Mouse (Mus musculus): ENCODE data around the gene Copb1.

Copb1 gene

GRCm38 (mm10) chr7:114232982-114233381 lies 21.5 kb downstream of the Copb1 start:
- in situ Hi-C loops (cut with MboI; ENCODE audit: low pct_unique_long_range_greater_than_20kb in 1 of 2, low sequenced_read_pairs in 2 of 2, unreplicated experiment in 1 of 2), result no loop called here

- in situ Hi-C loops (cut with MboI; ENCODE audit: low pct_unique_long_range_greater_than_20kb in 1 of 2, low sequenced_read_pairs in 2 of 2, unreplicated experiment in 1 of 2), result no loop called here
Observed at GRCm38 (mm10) chr7:114231857-114232256, 22.7 kb downstream of the Copb1 start.

GRCm38 (mm10) chr7:114226521-114226920 lies 28.0 kb downstream of the Copb1 start:
- in situ Hi-C loops (cut with MboI; ENCODE audit: low pct_unique_long_range_greater_than_20kb in 1 of 2, low sequenced_read_pairs in 2 of 2, unreplicated experiment in 1 of 2), result no loop called here

GRCm38 (mm10) chr7:114220433-114220832 lies 34.1 kb downstream of the Copb1 start:
- in situ Hi-C loops (cut with MboI; ENCODE audit: low pct_unique_long_range_greater_than_20kb in 1 of 2, low sequenced_read_pairs in 2 of 2, unreplicated experiment in 1 of 2), result loop anchor here in 1 of 2 experiments (25.0 kb wide), 1 partner anchor 158 kb away; no protein-coding TSS in a partner anchor

GRCm38 (mm10) chr7:114216908-114217307 lies 37.6 kb downstream of the Copb1 start:
- in situ Hi-C loops (cut with MboI; ENCODE audit: low pct_unique_long_range_greater_than_20kb in 1 of 2, low sequenced_read_pairs in 2 of 2, unreplicated experiment in 1 of 2), result loop anchor here in 1 of 2 experiments (25.0 kb wide), 1 partner anchor 155 kb away; no protein-coding TSS in a partner anchor

- in situ Hi-C loops (cut with MboI; ENCODE audit: low pct_unique_long_range_greater_than_20kb in 1 of 2, low sequenced_read_pairs in 2 of 2, unreplicated experiment in 1 of 2), result loop anchor here in 1 of 2 experiments (25.0 kb wide), 1 partner anchor 152 kb away; no protein-coding TSS in a partner anchor
Observed at GRCm38 (mm10) chr7:114214385-114214784, 40.1 kb downstream of the Copb1 start.

- in situ Hi-C loops (cut with MboI; ENCODE audit: low pct_unique_long_range_greater_than_20kb in 1 of 2, low sequenced_read_pairs in 2 of 2, unreplicated experiment in 1 of 2), result loop anchor here in 1 of 2 experiments (25.0 kb wide), 1 partner anchor 151 kb away; no protein-coding TSS in a partner anchor
Observed at GRCm38 (mm10) chr7:114213537-114213936, 41.0 kb downstream of the Copb1 start.

- in situ Hi-C loops (cut with MboI; ENCODE audit: low pct_unique_long_range_greater_than_20kb in 1 of 2, low sequenced_read_pairs in 2 of 2, unreplicated experiment in 1 of 2), result loop anchor here in 1 of 2 experiments (25.0 kb wide), 1 partner anchor 148 kb away; no protein-coding TSS in a partner anchor
Observed at GRCm38 (mm10) chr7:114210618-114211017, 43.9 kb downstream of the Copb1 start.

- in situ Hi-C loops (cut with MboI; ENCODE audit: low pct_unique_long_range_greater_than_20kb in 1 of 2, low sequenced_read_pairs in 2 of 2, unreplicated experiment in 1 of 2), result loop anchor here in 1 of 2 experiments (25.0 kb wide), 1 partner anchor 148 kb away; no protein-coding TSS in a partner anchor
Observed at GRCm38 (mm10) chr7:114209841-114210240, 44.7 kb downstream of the Copb1 start.

- in situ Hi-C loops (cut with MboI; ENCODE audit: low pct_unique_long_range_greater_than_20kb in 1 of 2, low sequenced_read_pairs in 2 of 2, unreplicated experiment in 1 of 2), result loop anchor here in 1 of 2 experiments (25.0 kb wide), 1 partner anchor 141 kb away; no protein-coding TSS in a partner anchor
Observed at GRCm38 (mm10) chr7:114203491-114204359, 50.8 kb downstream of the Copb1 start.

GRCm38 (mm10) chr7:114202972-114203404 lies 51.5 kb downstream of the Copb1 start:
- in situ Hi-C loops (cut with MboI; ENCODE audit: low pct_unique_long_range_greater_than_20kb in 1 of 2, low sequenced_read_pairs in 2 of 2, unreplicated experiment in 1 of 2), result loop anchor here in 1 of 2 experiments (25.0 kb wide), 1 partner anchor 141 kb away; no protein-coding TSS in a partner anchor

GRCm38 (mm10) chr7:114200651-114201050 lies 53.9 kb downstream of the Copb1 start:
- in situ Hi-C loops (cut with MboI; ENCODE audit: low pct_unique_long_range_greater_than_20kb in 1 of 2, low sequenced_read_pairs in 2 of 2, unreplicated experiment in 1 of 2), result loop anchor here in 1 of 2 experiments (25.0 kb wide), 1 partner anchor 138 kb away; no protein-coding TSS in a partner anchor

GRCm38 (mm10) chr7:114199428-114200110 lies 54.9 kb downstream of the Copb1 start:
- in situ Hi-C loops (cut with MboI; ENCODE audit: low pct_unique_long_range_greater_than_20kb in 1 of 2, low sequenced_read_pairs in 2 of 2, unreplicated experiment in 1 of 2), result loop anchor here (5.0 to 25.0 kb wide), 3 partner anchors 137 to 437 kb away; partner anchors contain the start of gene Spon1 (in 1 of the 2)

GRCm38 (mm10) chr7:114198252-114198651 lies 56.3 kb downstream of the Copb1 start:
- in situ Hi-C loops (cut with MboI; ENCODE audit: low pct_unique_long_range_greater_than_20kb in 1 of 2, low sequenced_read_pairs in 2 of 2, unreplicated experiment in 1 of 2), result loop anchor here in 1 of 2 experiments (5.0 to 25.0 kb wide), 2 partner anchors 141 to 436 kb away; partner anchors contain the start of gene Spon1

- in situ Hi-C loops (cut with MboI; ENCODE audit: low pct_unique_long_range_greater_than_20kb in 1 of 2, low sequenced_read_pairs in 2 of 2, unreplicated experiment in 1 of 2), result loop anchor here in 1 of 2 experiments (5.0 to 25.0 kb wide), 2 partner anchors 139 to 434 kb away; partner anchors contain the start of gene Spon1
Observed at GRCm38 (mm10) chr7:114196588-114196987, 57.9 kb downstream of the Copb1 start.

- in situ Hi-C loops (cut with MboI; ENCODE audit: low pct_unique_long_range_greater_than_20kb in 1 of 2, low sequenced_read_pairs in 2 of 2, unreplicated experiment in 1 of 2), result loop anchor here in 1 of 2 experiments (5.0 to 25.0 kb wide), 2 partner anchors 137 to 432 kb away; partner anchors contain the start of gene Spon1
Observed at GRCm38 (mm10) chr7:114194788-114195187, 59.7 kb downstream of the Copb1 start.

- in situ Hi-C loops (cut with MboI; ENCODE audit: low pct_unique_long_range_greater_than_20kb in 1 of 2, low sequenced_read_pairs in 2 of 2, unreplicated experiment in 1 of 2), result loop anchor here in 1 of 2 experiments (25.0 kb wide), 1 partner anchor 432 kb away; the partner anchor contains the start of gene Spon1
Observed at GRCm38 (mm10) chr7:114194224-114194623, 60.3 kb downstream of the Copb1 start.
